Mouse (Mus musculus) layer of hippocampus, postnatal 25 days (tissue): ENCODE measurements around the gene Kars. TPM values are rescaled to one million over a fixed set of nuclear protein-coding genes. Genes with fewer than 3 reads are reported as not detected.

Source experiments
- DNase-seq, 2 experiments: peaks; one replicate each; pipeline ENCODE4 v3.0.0; 2022; ENCODE audit warnings: mixed read lengths in 2 of 2, low spot score in 1 of 2; ENCODE audit errors: extremely low spot score in 1 of 2
- total RNA-seq, 2 experiments: library from RNA; stranded (reverse); gene quantifications; 2 replicates each; pipeline ENCODE4 v1.2.3; 2021

Gene Kars
- 10 to 100 TPM; 77.2 to 82.6 TPM for total RNA-seq

GRCm38 (mm10) chr8:112010997-112011815 is at the start of gene Kars, which contains the start of gene Terf2ip:
Kars (minus strand) TSS chr8:112011323.
Terf2ip (plus strand) TSS chr8:112011398.
- DNase-seq: peak; percentile 78 to 87

- no peak for DNase-seq
Measured at GRCm38 (mm10) chr8:112054456-112054855, 43.3 kb upstream of the Kars start.

- no peak for DNase-seq
Measured at GRCm38 (mm10) chr8:112051537-112051936, 40.4 kb upstream of the Kars start.

- DNase-seq: no peak
Measured at GRCm38 (mm10) chr8:112049984-112050383, 38.9 kb upstream of the Kars start.

- no peak for DNase-seq
Measured at GRCm38 (mm10) chr8:112048293-112048692, 37.2 kb upstream of the Kars start.

- DNase-seq: peak; percentile 72 to 94
Measured at GRCm38 (mm10) chr8:112045896-112046295, 34.8 kb upstream of the Kars start.

GRCm38 (mm10) chr8:112045182-112045581 is 34.1 kb upstream of the Kars start:
- no peak for DNase-seq

GRCm38 (mm10) chr8:112037521-112037920 is 26.4 kb upstream of the Kars start:
- DNase-seq: no peak

- peak in 1 of 2 experiments; percentile 21 for DNase-seq
Measured at GRCm38 (mm10) chr8:112034603-112035002, 23.5 kb upstream of the Kars start.

GRCm38 (mm10) chr8:112033071-112033470 is 21.9 kb upstream of the Kars start:
- no peak for DNase-seq

- no peak for DNase-seq
Measured at GRCm38 (mm10) chr8:112030663-112031062, 19.5 kb upstream of the Kars start.

GRCm38 (mm10) chr8:112029455-112029854 is 18.3 kb upstream of the Kars start:
- DNase-seq: no peak

- no peak for DNase-seq
Measured at GRCm38 (mm10) chr8:112014936-112015335, 3.8 kb upstream of the Kars start, which contains the start of gene Gm6793. Gm6793 (minus strand) TSS chr8:112015036.

- peak; percentile 27 to 30 for DNase-seq
Measured at GRCm38 (mm10) chr8:112011816-112012242, 706 bp upstream of the Kars start.

- DNase-seq: no peak
Measured at GRCm38 (mm10) chr8:112009558-112009957, 1.6 kb downstream of the Kars start.

GRCm38 (mm10) chr8:112007669-112008068 is 3.5 kb downstream of the Kars start:
- no peak for DNase-seq

- DNase-seq: no peak
Measured at GRCm38 (mm10) chr8:112005601-112006000, 5.5 kb downstream of the Kars start.

- DNase-seq: no peak
Measured at GRCm38 (mm10) chr8:112004754-112005153, 6.4 kb downstream of the Kars start.

GRCm38 (mm10) chr8:111992703-111993039 is 18.5 kb downstream of the Kars start:
- no peak for DNase-seq

GRCm38 (mm10) chr8:111992013-111992702 is 19.0 kb downstream of the Kars start, which contains the start of gene Adat1:
Adat1 (minus strand) TSS chr8:111992302.
- peak; percentile 52 to 81 for DNase-seq

GRCm38 (mm10) chr8:111991278-111991677 is 19.8 kb downstream of the Kars start:
- DNase-seq: no peak
